Mouse (Mus musculus) embryonic fibroblast, embryonic 13.5 days (primary cell): ENCODE data around the gene Rnf215.

Experiments used
- CTCF ChIP-seq: IDR thresholded peaks from 2 replicates; pipeline ENCODE4 v1.5.1; 2011; ENCODE audit warnings: mild to moderate bottlenecking, control low read depth, low read length, moderate library complexity, borderline replicate concordance; ENCODE audit not compliant: insufficient read depth
- POLR2A ChIP-seq: IDR thresholded peaks from 2 replicates; pipeline ENCODE4 v1.6.1; 2011; ENCODE audit warnings: low read depth, mild to moderate bottlenecking, control low read depth, low read length, moderate library complexity

DNA sequence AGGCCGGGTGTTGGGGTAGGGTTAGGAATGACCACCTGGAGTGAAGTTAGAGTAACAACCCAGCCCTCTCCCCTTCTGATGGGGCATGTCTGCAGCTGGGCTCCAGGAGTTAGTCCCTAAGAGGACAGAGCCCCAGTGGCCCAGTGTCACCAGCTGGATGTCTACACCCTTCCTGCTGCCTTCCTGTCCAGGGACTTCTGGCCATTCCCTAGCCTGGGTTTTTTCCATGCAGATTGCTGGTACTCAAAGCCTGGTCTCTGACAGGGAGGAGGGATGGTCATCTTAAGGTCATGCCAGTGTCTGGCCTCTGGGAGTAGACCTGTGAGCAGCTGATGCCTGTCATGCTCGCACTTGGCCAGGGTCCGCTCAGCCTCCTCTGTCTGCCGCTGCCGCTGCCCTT, 13.1 kb downstream of the Rnf215 start:
- TF ChIP-seq CTCF (no peak), POLR2A (no peak)
